Mouse (Mus musculus) adrenal gland, postnatal 4 days (tissue): ENCODE measurements around the gene Katnal1. TPM values are rescaled to one million over a fixed set of nuclear protein-coding genes. Genes with fewer than 3 reads are reported as not detected.
A peak's percentile ranks its signal among the peaks of the same experiment; 100 is the strongest.

Experiments used
- DNase-seq, 2 experiments: peaks; one replicate each; pipeline ENCODE4 v3.0.0; 2021 to 2022; ENCODE audit warnings: low spot score in 2 of 2, mixed read lengths in 2 of 2
- total RNA-seq, 2 experiments: library from RNA; stranded (reverse); gene quantifications; 2 replicates each; pipeline ENCODE4 v1.2.3; 2021

Gene Katnal1
- total RNA-seq, 2 experiments from 2014 or later, result 10.1 to 12.8 TPM

GRCm38 (mm10) chr5:148888032-148888431 is 41.1 kb downstream of the Katnal1 start:
- DNase-seq, result no peak

- no peak for DNase-seq
Observed at GRCm38 (mm10) chr5:148885821-148886609, 43.1 kb downstream of the Katnal1 start.

- no peak for DNase-seq
Observed at GRCm38 (mm10) chr5:148883671-148884070, 45.4 kb downstream of the Katnal1 start.

- DNase-seq, result no peak
Observed at GRCm38 (mm10) chr5:148879218-148879617, 49.9 kb downstream of the Katnal1 start.

- DNase-seq, result no peak
Observed at GRCm38 (mm10) chr5:148873116-148873515, 56.0 kb downstream of the Katnal1 start.

GRCm38 (mm10) chr5:148869583-148869982 is 59.5 kb downstream of the Katnal1 start:
- no peak for DNase-seq

GRCm38 (mm10) chr5:148867766-148868165 is 61.4 kb downstream of the Katnal1 start:
- no peak for DNase-seq

- DNase-seq, result no peak
Observed at GRCm38 (mm10) chr5:148867171-148867570, 61.9 kb downstream of the Katnal1 start.

GRCm38 (mm10) chr5:148866571-148866970 is 62.5 kb downstream of the Katnal1 start:
- no peak for DNase-seq

GRCm38 (mm10) chr5:148863409-148863808 is 65.7 kb downstream of the Katnal1 start:
- DNase-seq, result no peak

- no peak for DNase-seq
Observed at GRCm38 (mm10) chr5:148862853-148863252, 66.3 kb downstream of the Katnal1 start.

GRCm38 (mm10) chr5:148862136-148862535 is 67.0 kb downstream of the Katnal1 start:
- no peak for DNase-seq

GRCm38 (mm10) chr5:148857522-148857921 is 71.6 kb downstream of the Katnal1 start:
- no peak for DNase-seq

GRCm38 (mm10) chr5:148855047-148855446 is 74.1 kb downstream of the Katnal1 start:
- DNase-seq, result no peak

- no peak for DNase-seq
Observed at GRCm38 (mm10) chr5:148854166-148854565, 75.0 kb downstream of the Katnal1 start.

GRCm38 (mm10) chr5:148849516-148849915 is 79.6 kb downstream of the Katnal1 start:
- DNase-seq, result no peak

GRCm38 (mm10) chr5:148847032-148847431 is 82.1 kb downstream of the Katnal1 start:
- DNase-seq, result no peak

- no peak for DNase-seq
Observed at GRCm38 (mm10) chr5:148837069-148837468, 92.1 kb downstream of the Katnal1 start.

- DNase-seq, result peak; percentile 54 to 64
Observed at GRCm38 (mm10) chr5:148831596-148832257, 97.4 kb downstream of the Katnal1 start.

GRCm38 (mm10) chr5:148831141-148831547 is 98.0 kb downstream of the Katnal1 start:
- no peak for DNase-seq

- DNase-seq, result no peak
Observed at GRCm38 (mm10) chr5:148825732-148826131, 103.4 kb downstream of the Katnal1 start.

- DNase-seq, result no peak
Observed at GRCm38 (mm10) chr5:148822772-148823171, 106.3 kb downstream of the Katnal1 start.
